Mouse (Mus musculus) kidney, adult 18-20 months (tissue): ENCODE data around the gene Sipa1l1.

Source experiments
- DNase-seq: peaks from one replicate; pipeline ENCODE4 v3.0.0; 2021

Gene Sipa1l1

GRCm38 (mm10) chr12:82394118-82394861 lies 225.2 kb downstream of the Sipa1l1 start:
- DNase-seq: no peak

GRCm38 (mm10) chr12:82395194-82395593 lies 226.1 kb downstream of the Sipa1l1 start:
- no peak for DNase-seq

GRCm38 (mm10) chr12:82397193-82397592 lies 228.1 kb downstream of the Sipa1l1 start:
- DNase-seq: peak; percentile 51

GRCm38 (mm10) chr12:82397751-82398150 lies 228.6 kb downstream of the Sipa1l1 start:
- peak; percentile 62 for DNase-seq

GRCm38 (mm10) chr12:82398926-82399325 lies 229.8 kb downstream of the Sipa1l1 start:
- DNase-seq: peak; percentile 43

- DNase-seq: no peak
Observed at GRCm38 (mm10) chr12:82399971-82400720, 231.0 kb downstream of the Sipa1l1 start.

GRCm38 (mm10) chr12:82400783-82401182 lies 231.7 kb downstream of the Sipa1l1 start:
- no peak for DNase-seq

- no peak for DNase-seq
Observed at GRCm38 (mm10) chr12:82401440-82401839, 232.3 kb downstream of the Sipa1l1 start.

- no peak for DNase-seq
Observed at GRCm38 (mm10) chr12:82402635-82403034, 233.5 kb downstream of the Sipa1l1 start.

GRCm38 (mm10) chr12:82407531-82408255 lies 238.6 kb downstream of the Sipa1l1 start:
- DNase-seq: no peak

GRCm38 (mm10) chr12:82408486-82408885 lies 239.4 kb downstream of the Sipa1l1 start:
- DNase-seq: peak; percentile 83

- DNase-seq: no peak
Observed at GRCm38 (mm10) chr12:82409686-82410472, 240.8 kb downstream of the Sipa1l1 start.

GRCm38 (mm10) chr12:82412291-82413032 lies 243.3 kb downstream of the Sipa1l1 start:
- DNase-seq: peak; percentile 44

GRCm38 (mm10) chr12:82415690-82416364 lies 246.7 kb downstream of the Sipa1l1 start:
- peak; percentile 54 for DNase-seq

GRCm38 (mm10) chr12:82419027-82419426 lies 249.9 kb downstream of the Sipa1l1 start:
- DNase-seq: no peak

- DNase-seq: no peak
Observed at GRCm38 (mm10) chr12:82424783-82425182, 255.7 kb downstream of the Sipa1l1 start.

GRCm38 (mm10) chr12:82425853-82426252 lies 256.7 kb downstream of the Sipa1l1 start:
- no peak for DNase-seq

- DNase-seq: no peak
Observed at GRCm38 (mm10) chr12:82427416-82427815, 258.3 kb downstream of the Sipa1l1 start.

- DNase-seq: no peak
Observed at GRCm38 (mm10) chr12:82428466-82428865, 259.3 kb downstream of the Sipa1l1 start.

GRCm38 (mm10) chr12:82433311-82433710 lies 264.2 kb downstream of the Sipa1l1 start:
- no peak for DNase-seq

GRCm38 (mm10) chr12:82434591-82434990 lies 265.5 kb downstream of the Sipa1l1 start:
- DNase-seq: no peak
